Mouse (Mus musculus): ENCODE results near the gene Rnf157.

DNA sequence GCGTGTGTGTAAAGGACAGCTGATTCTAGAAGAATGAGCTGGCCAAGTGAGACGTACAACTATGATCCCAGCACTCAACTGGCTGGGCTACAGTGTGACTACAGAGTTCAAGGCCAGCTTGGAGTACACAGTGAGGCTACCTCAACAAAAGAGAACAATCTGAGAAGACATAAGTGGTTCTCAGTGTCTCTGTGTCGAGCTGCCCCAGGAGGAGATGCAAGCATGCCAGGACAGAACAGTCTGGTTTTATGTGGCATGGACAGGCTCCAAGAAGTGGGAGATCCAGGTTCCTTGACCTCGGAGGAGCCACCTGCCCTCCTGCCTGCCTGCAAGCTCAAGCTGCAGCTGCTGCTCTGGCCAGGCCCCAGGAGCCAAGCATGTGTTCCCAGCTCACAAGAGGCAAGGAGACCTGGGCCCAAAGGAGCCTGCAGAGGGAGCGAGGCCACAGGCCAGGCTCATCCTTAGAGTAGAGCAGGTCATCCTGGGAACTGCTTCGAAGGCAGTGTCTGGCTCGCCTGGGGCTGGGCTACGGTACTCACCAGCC is 116.6 kb downstream of the Rnf157 start:
- TF ChIP-seq EP300 (IDR thresholded peaks at IDR 0.05; ENCODE audit: low read depth): no peak
- TF ChIP-seq CTCF (IDR thresholded peaks at IDR 0.05; ENCODE audit: low read depth): no peak
